Mouse (Mus musculus) megakaryocyte, embryonic 14.5 days (primary cell): ENCODE data around the gene Atn1.

ENCODE experiments used
- FLI1 ChIP-seq: IDR thresholded peaks from 2 replicates; pipeline ENCODE4 v1.6.1; 2012; ENCODE audit warnings: low read length, inconsistent platforms, mixed read lengths
- GATA1 ChIP-seq: IDR thresholded peaks from 3 replicates; pipeline ENCODE4 v1.6.1; 2012; ENCODE audit warnings: mixed read lengths, low read length, inconsistent platforms, borderline replicate concordance

GRCm38 (mm10) chr6:124740211-124740887, 16.0 kb downstream of the Atn1 start:
- TF ChIP-seq GATA1, result no peak
- no peak for TF ChIP-seq FLI1
